Mouse (Mus musculus) inflammation-experienced regulatory T-cells, adult 6 months (primary cell): ENCODE data around the gene Nrxn3. TPM values are rescaled to one million over a fixed set of nuclear protein-coding genes. Genes with fewer than 3 reads are reported as not detected.

Experiments used
- ATAC-seq: one replicate; pipeline ENCODE4 v1.8.0; 2017
- polyA plus RNA-seq, 3 experiments: library from polyadenylated mRNA; unstranded; fragments of 100-300 nt; shearing (Covaris generic); gene quantifications; one replicate each; pipeline ENCODE4 v1.2.1; 2017

Nrxn3 gene
- polyA plus RNA-seq, 3 experiments from 2014 or later: 0.13 TPM; not detected in 2

DNA sequence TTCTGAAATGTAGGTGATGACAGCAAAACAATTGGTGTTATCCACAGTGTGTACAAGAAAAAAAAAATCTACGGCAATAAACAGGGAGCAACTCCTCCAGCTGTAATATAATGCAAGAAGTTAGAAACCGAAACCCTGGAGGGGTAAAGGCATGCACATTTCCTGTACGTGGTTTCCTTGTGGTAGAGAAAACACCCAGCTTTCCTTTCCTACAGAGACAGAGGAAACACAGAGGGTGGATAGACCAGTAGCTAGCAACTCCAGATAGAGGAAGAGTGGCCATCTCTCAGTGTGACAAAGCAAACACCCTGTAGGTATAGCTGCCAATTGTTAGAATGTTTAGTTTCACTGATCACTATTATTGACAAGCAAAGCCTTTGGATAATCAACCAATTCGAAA, 642.2 kb downstream of the Nrxn3 start:
- no peak for ATAC-seq

- no peak for ATAC-seq
Observed at GRCm38 (mm10) chr12:89369939-89370338, 647.3 kb downstream of the Nrxn3 start.

- ATAC-seq: no peak
Observed at GRCm38 (mm10) chr12:89376600-89376999, 653.9 kb downstream of the Nrxn3 start.

GRCm38 (mm10) chr12:89377051-89377643, 654.5 kb downstream of the Nrxn3 start:
- no peak for ATAC-seq

- ATAC-seq: no peak
Observed at GRCm38 (mm10) chr12:89377687-89378086, 655.0 kb downstream of the Nrxn3 start.

DNA sequence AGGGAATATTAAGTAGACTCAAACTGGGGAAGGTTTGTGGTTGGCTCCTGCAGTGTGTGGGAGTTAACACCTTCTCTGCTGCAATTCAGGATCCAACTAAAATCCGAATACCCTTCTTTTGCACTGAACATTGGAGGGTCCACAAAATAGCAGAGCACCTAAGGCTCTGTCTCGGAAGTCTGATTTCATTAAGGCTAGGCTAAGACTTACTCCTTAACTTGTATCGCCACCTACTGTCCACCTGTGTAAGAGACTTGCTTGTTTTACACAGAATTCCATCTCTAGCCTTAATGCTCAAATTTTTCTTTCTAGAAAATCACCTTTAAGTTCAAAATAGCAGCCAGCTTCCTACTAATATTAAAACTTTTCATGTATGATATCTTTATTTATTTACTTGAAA, 660.6 kb downstream of the Nrxn3 start:
- no peak for ATAC-seq

DNA sequence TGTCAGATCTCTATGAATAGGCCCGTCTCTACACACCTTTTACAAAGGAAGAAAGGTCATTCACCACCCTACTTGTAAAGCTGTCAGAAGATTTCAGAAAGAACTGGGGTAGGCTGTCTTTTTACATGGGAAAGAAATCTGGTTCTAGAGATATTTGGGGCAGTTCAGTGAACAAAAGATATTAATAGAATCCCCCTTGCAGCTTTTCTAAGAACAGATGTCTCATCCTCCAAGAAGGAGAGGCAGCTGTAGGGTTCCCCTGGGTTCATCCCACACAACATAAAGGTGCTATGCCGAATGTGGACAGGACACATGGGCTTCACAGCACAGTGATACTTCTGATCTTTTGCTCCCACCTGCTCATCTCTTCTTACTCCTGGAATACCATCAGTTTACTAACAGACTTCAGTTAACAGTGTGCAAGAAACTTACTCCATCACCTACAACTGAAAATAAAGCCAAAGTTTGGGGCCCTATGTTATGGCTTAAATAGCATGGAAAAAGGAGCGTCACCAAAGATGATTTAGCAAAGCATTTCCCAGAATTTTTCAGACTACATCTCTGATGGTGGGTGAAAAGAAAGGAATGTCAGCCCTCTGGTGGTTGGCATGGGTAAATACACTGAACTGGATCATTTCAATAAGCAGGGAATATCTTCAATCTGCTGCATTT, 672.6 kb downstream of the Nrxn3 start:
- no peak for ATAC-seq

DNA sequence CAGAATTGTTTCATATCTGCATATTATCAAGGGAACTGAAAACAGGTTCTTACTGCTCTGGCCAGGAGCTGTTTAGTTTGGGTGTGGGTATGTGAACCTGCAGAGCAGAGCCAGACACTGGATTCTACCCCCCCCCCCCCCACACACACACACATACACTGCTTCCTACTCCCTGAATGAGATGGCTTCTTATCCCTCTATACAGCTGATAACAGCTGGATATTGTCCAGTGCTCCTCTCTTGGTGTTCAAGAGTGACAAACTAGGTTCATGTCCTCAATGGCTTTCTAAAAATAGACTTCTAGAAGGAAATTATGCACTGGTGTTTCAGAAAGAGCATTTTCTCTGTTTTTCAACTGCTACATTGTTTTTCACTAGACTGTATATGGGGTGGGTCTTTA, 713.8 kb downstream of the Nrxn3 start:
- ATAC-seq: no peak

DNA sequence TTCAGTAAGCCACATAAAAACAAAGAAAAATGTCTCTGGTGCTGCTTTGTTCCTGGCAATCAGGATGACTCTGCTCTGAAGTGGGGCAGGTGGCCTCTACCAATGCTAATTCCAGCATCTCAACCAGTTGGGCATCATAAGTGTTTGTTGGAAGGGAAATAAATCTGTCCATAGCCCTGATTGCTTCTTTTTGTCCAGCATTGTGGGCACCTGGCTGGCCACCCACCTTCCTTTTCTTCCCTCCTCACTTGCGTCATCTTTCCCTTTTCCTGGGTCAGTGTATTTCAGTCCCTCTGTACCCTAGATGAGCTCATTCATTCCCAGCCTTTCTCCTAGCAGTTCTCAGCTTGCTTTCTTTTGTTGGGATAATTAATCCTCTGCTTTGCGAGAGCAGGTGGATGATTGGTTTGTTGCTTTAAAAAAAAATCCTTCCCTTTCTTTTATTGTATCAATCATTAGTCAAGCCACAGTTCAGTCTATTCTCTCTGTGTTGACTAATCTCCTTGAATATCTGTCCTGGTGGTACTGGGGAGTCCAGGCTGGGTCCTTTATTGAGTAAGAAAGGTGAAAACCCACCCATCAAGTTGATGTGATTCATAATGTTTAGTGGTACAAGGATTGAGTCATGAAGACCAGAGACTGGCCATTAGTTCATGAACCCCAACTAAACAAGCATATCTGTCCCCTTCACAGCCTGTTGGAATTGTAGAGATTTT, 719.8 kb downstream of the Nrxn3 start:
- no peak for ATAC-seq

DNA sequence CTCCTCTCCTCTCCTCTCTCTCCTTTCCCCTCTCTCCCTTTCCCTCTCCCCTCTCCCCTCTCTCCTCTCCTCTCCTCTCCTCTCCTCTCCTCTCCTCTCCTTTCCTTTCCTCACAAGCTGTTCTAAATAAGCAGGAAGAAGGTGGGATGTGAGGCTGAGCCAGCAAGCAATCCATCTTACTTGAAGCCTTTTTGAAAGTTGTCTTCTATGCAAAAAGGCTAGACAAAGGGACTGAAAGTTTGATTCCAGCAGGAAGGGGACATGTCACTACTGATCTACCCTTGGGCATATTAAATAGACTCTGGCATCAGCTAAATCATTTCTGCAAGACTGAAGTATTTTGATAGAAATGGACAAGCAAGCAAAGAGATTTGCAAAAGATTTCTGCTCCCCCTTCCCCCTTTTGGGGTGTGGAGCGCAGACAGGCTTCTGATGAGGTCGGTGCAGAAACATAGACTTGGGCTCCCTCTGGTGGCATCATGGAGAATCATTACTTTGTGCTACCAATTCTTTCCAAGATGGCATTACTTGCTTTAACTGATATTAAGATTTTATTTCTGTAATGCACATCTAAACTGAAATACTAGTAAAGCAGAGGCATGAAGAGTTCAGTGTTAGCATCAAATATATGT, 728.1 kb downstream of the Nrxn3 start:
- ATAC-seq: no peak

- ATAC-seq: no peak
Observed at GRCm38 (mm10) chr12:89470226-89470625, 747.5 kb downstream of the Nrxn3 start.

DNA sequence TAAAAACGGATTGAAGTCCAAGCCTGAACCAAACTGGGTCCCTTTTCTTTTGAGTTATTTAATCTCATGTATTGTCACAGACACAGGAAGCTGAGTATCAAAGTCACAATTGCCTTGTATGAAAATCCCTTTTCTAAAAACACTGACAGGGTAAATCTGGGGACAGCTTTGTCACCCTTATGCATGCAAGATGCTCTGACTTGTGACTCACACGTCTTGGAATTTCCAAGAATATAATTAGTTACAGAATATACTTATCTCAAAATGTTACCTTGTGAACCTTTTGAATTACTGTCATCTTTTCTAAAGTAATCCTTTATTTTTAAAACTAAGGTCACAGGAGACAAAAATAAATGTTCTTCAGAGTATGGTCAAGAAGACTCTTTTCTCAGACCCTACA, 748.6 kb downstream of the Nrxn3 start:
- ATAC-seq: no peak

DNA sequence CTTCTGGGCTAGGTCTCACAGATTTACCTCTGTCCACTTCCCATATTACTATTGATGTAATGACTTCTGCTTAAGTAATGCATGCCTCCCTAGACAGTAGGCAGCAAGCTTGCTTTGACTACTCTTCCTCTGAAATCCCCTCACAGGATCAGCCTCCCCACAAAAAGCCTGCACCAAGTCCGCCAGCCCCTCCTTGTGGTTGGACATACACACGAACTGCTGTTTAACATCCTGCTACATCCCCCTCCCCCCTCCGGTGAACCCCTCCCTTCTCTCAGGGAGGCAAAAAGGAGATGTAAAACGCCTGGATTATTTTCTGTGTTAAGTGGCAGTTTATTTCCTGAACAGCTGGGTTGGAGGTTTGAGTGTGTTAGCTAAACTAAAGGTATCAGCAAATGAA, 749.2 kb downstream of the Nrxn3 start:
- ATAC-seq: no peak

- ATAC-seq: peak; percentile 50
Observed at GRCm38 (mm10) chr12:89479096-89479495, 756.4 kb downstream of the Nrxn3 start.

DNA sequence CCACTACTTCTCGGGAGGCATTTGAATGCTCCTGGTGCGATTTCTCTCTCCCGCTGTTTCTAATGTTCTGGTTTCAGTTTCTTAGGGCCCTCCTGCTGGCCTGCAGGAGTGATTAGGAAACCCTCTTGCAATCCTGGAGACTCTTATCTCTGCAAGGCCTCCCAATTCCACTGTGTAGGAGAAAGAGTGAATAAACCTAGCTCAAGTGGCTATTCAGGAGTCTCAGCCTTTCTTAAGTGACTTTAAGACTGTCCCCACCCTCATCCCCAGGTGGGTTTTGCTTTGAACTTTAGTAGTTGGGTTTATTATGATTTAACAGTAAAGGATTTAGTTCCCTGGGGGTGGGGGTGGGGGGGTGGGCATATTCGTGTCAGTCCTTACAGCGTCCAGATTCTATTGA, 759.5 kb downstream of the Nrxn3 start:
- no peak for ATAC-seq

GRCm38 (mm10) chr12:89504026-89504425, 781.4 kb downstream of the Nrxn3 start:
- ATAC-seq: no peak

- peak; percentile 52 for ATAC-seq
Observed at GRCm38 (mm10) chr12:89505121-89505764, 782.6 kb downstream of the Nrxn3 start.

DNA sequence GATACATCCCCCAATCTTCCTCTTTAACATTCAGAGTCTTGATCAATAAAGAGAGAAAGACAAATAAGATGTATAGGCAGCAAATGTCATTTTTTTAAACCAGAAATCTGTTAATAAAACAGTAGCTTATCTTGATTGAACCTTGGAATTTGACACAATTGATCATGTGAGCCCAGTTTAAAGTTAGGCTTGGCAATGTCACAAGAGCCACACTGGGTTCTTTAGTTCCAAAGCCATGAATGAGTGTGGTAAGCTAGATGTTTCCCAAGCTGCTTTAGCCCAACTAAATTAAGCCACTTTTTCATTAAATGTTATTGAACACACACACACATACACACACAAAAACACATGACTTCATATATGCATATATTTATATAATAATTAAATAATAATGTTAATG, 786.3 kb downstream of the Nrxn3 start:
- ATAC-seq: no peak

GRCm38 (mm10) chr12:89513759-89514158, 791.1 kb downstream of the Nrxn3 start:
- ATAC-seq: peak; percentile 54

DNA sequence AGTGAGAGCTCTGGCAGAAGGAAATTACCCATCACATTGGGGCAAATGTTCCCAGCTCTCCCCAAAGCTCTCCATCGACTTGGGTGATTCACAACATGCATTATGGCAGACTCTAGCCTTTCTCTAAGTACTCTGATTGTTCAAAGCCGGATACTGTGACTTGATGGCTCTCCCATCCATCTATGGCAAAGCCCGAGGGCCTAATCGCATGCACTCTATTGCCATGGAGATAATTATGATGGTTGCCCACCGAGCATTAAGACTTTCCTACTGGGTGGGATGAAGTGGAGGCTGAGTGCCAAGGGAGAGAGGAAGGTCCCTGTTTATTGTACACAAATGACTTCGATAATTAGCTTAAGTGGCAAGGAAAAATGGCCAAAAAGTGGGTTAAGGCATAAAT, 793.4 kb downstream of the Nrxn3 start:
- no peak for ATAC-seq

DNA sequence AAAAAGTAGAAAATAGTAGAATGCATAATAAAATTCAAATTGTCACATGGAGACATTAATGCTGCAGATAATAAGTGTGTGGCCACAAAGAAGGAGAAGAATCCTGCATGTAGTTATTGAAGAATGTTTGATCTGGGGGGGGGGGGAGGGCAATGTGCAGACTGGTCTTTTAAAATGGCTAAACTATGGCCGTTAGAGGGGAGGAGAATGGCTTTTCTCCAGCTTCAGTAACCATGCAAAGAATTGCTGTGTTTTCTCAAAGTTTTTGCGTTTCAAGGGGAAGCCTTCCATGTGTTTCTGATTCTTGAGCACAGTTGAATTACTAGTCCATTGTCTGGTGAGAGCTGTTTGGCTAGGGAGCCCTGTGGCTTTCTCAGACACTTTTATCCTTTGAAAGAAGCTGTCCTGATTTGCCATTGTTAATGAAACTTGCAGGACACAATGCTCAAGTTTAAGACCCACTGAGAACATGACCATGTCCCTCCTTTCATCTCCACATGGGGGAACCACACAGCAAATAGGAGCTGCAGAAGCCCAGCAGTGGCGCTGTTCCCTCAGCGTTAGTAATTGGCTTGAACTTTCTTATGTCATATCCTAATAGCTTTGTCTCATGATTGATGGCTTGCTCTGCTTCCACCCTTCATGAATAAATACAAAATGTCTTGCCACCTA, 808.1 kb downstream of the Nrxn3 start:
- ATAC-seq: no peak

DNA sequence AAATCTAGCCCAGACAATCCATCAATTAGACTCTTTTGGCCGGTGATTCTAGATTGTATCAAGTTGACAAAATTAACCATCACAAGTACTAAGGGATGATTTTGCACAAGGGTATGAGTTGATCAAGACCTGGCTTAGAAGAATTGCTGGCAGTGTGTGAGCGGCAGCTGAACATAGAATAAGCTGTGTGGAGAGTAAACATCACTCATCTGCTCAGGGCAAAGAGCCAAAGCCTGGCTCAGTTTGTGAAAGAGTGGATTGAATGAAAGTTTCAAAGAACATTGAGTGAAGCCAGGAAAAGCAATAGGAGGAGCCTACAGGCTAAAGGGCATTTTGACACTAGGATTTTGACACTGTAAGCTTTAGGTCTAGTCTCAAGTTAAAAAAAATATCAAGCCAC, 828.6 kb downstream of the Nrxn3 start:
- ATAC-seq: no peak
